Mouse (Mus musculus) megakaryocyte, embryonic 14.5 days (primary cell): ENCODE data around the gene Rps23. TPM values are rescaled to one million over a fixed set of nuclear protein-coding genes. Genes with fewer than 3 reads are reported as not detected.

Source experiments
- H3K27me3 ChIP-seq: replicated peaks from 2 replicates; pipeline ENCODE3; 2012; ENCODE audit warnings: inconsistent platforms
- H3K36me3 ChIP-seq: replicated peaks from 2 replicates; pipeline ENCODE3; 2012; ENCODE audit warnings: low read length, inconsistent platforms, mixed read lengths
- H3K4me1 ChIP-seq: 2 replicates; pipeline ENCODE4 v1.6.1; 2012; ENCODE audit warnings: inconsistent platforms
- H3K4me3 ChIP-seq: replicated peaks from 2 replicates; pipeline ENCODE3; 2012; ENCODE audit warnings: moderate library complexity, mild to moderate bottlenecking, inconsistent platforms
- H3K9me3 ChIP-seq: 2 replicates; pipeline ENCODE4 v1.6.1; 2012; ENCODE audit warnings: inconsistent platforms
- FLI1 ChIP-seq: IDR thresholded peaks from 2 replicates; pipeline ENCODE4 v1.6.1; 2012; ENCODE audit warnings: low read length, inconsistent platforms, mixed read lengths
- GATA1 ChIP-seq: IDR thresholded peaks from 3 replicates; pipeline ENCODE4 v1.6.1; 2012; ENCODE audit warnings: mixed read lengths, low read length, inconsistent platforms, borderline replicate concordance
- polyA plus RNA-seq: library from polyadenylated mRNA; stranded (reverse); fragments of >175 nt; gene quantifications from 2 replicates; pipeline ENCODE4 v1.2.3, GENCODE M21; 2012; ENCODE audit warnings: low replicate concordance; ENCODE audit not compliant: insufficient read depth

Gene Rps23
- polyA plus RNA-seq, result 299 and 3,083 TPM in 2 replicates

GRCm38 (mm10) chr13:90922751-90923612, at the start of gene Rps23:
Gene Rps23, plus strand, starts transcription at chr13:90922958.
- no peaks in the 10 kb centered on the region; the same call in 1 of the 2 replicates for H3K4me1 ChIP-seq
- H3K9me3 ChIP-seq, result no peaks in the 10 kb centered on the region
- H3K4me3 ChIP-seq, result peak within 1 kb of the TSS; percentile 96
- H3K36me3 ChIP-seq, result peaks cover 31% of the 10 kb centered on the region
- TF ChIP-seq GATA1 (no peak), FLI1 (no peak)
- no peaks in the 10 kb centered on the region for H3K27me3 ChIP-seq

DNA sequence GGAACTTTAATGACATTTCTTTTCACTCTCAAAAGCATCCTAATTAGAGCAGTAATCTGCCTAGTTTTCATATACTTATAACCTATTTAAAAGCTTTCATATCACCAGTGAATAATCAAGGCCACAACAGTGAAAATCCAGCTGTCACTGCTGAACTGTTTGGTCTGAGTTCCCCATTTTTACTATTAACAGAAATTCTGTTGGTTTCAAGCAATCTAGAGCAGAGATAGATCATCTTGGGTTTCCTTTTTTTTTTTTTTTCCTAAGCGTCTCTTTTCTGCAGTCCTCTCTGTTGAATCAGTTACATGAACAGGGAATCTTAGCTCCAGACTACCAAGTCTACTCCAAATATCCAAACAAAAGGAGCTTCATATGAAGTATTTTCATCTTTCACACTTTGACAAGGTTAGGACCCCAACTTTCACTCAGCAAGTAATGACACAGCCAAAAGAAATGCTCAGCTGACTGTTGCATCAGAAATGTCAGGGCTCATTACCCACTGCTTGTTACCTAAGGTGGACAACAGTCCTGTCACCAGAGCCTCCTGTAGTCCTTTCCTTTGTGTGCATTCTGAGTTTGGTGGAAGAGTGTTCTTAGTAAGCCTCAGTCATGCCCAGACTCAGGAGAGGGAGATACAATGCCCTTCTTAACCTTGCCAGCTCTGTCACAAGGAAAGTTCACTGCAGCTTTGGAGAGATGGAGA, 40.9 kb upstream of the Rps23 start:
- no peak overlapping the region for H3K4me3 ChIP-seq
- peaks cover 7% of the 10 kb centered on the region for H3K9me3 ChIP-seq
- H3K36me3 ChIP-seq, result no peaks in the 10 kb centered on the region
- H3K27me3 ChIP-seq, result peaks cover 3% of the 10 kb centered on the region
- no peak for TF ChIP-seq FLI1
- no peak for TF ChIP-seq GATA1
- peaks cover 15% of the 10 kb centered on the region for H3K4me1 ChIP-seq

GRCm38 (mm10) chr13:90885856-90886532, 36.8 kb upstream of the Rps23 start:
- Histone ChIP-seq H3K27me3 (peaks cover 5% of the 10 kb centered on the region), H3K36me3 (no peaks in the 10 kb centered on the region), H3K4me1 (peaks cover 15% of the 10 kb centered on the region), H3K4me3 (peak overlapping the region; percentile 88), H3K9me3 (peaks cover 7% of the 10 kb centered on the region)
- TF ChIP-seq FLI1 (no peak), GATA1 (no peak)

DNA sequence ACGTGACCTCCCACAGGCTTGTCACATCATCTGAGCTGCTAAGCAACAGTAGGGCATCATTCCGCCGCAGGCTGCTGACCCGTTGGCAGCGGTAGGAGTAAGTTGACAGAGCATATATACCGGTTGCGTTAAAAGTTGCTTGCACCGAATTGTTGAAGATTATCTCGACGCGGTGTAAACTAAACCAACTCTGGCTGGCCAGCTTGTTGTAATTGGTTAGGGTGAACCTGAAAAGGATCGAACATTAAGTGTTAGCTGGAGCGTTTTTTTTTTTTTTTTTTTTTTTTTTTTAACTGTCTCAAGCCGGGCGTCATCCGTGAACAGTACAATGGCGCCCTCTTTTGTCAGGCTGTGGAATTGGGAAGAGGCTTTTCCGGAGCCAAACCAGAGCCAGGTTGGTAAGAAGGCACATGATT, 36.2 kb upstream of the Rps23 start:
- peaks cover 7% of the 10 kb centered on the region for H3K9me3 ChIP-seq
- peaks cover 5% of the 10 kb centered on the region for H3K27me3 ChIP-seq
- TF ChIP-seq GATA1, result no peak
- no peaks in the 10 kb centered on the region for H3K36me3 ChIP-seq
- peaks cover 15% of the 10 kb centered on the region for H3K4me1 ChIP-seq
- peak overlapping the region; percentile 88 for H3K4me3 ChIP-seq

- H3K4me1 ChIP-seq, result peaks cover 14% of the 10 kb centered on the region
- no peak for TF ChIP-seq GATA1
- TF ChIP-seq FLI1, result no peak
- H3K9me3 ChIP-seq, result 0 out of 2 replicates have a peak, but pooled peaks cover 6% of the 10 kb centered on the region
Observed at GRCm38 (mm10) chr13:90890111-90890510, 32.6 kb upstream of the Rps23 start.

DNA sequence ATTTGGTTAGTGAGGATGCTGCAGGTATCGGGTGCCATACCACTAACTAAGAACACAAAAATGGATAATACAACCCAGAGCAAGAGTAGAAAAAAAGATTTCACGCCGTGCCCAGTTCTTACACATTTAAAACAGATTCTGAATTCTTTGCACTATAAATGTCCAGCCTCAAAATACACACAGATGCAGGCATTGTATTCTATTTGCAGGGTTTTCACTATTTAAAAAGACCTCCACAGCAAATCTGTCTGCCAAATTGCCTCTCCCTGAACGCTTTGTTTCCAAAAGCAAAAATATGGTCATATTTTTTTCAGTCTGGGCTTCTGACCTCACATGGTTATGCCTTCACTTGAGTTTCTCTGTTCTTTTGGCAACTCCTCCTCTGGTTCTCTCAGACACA, 27.9 kb upstream of the Rps23 start:
- H3K9me3 ChIP-seq, result peaks cover 27% of the 10 kb centered on the region
- H3K4me1 ChIP-seq, result no peaks in the 10 kb centered on the region
- H3K36me3 ChIP-seq, result no peaks in the 10 kb centered on the region
- no peak overlapping the region for H3K4me3 ChIP-seq
- no peaks in the 10 kb centered on the region for H3K27me3 ChIP-seq
- TF ChIP-seq FLI1, result no peak
- TF ChIP-seq GATA1, result no peak

More at GRCm38 (mm10) chr13:90890111-90890510, 32.6 kb upstream of the Rps23 start:
- H3K4me3 ChIP-seq, result no peak overlapping the region
- peaks cover 2% of the 10 kb centered on the region for H3K27me3 ChIP-seq
- no peaks in the 10 kb centered on the region for H3K36me3 ChIP-seq

DNA sequence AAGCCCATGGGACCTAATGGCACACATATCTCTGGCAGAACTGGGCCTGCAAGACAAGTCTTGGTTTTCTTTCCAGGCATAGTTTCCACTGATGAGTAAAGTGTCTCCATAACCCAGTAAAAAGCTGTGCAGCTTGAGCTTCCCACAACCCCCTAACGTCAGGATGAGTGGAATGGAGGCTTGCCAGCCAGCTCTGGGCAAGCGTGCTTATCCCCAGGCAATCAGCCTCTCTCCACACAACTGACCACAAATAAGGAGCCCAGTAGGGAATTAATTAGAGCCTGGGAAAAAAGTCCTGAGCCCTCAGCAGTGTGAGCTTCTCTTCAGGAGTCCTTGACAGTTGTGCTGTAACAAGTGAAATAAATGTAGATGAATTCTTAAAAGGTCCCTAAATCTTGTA, 26.7 kb upstream of the Rps23 start:
- Histone ChIP-seq H3K4me1 (no peaks in the 10 kb centered on the region), H3K9me3 (peaks cover 27% of the 10 kb centered on the region), H3K36me3 (no peaks in the 10 kb centered on the region), H3K4me3 (no peak overlapping the region), H3K27me3 (no peaks in the 10 kb centered on the region)
- TF ChIP-seq GATA1, result no peak
- no peak for TF ChIP-seq FLI1

GRCm38 (mm10) chr13:90896821-90897220, 25.9 kb upstream of the Rps23 start:
- Histone ChIP-seq H3K27me3 (no peaks in the 10 kb centered on the region), H3K9me3 (peaks cover 27% of the 10 kb centered on the region), H3K4me3 (no peak overlapping the region), H3K36me3 (no peaks in the 10 kb centered on the region), H3K4me1 (no peaks in the 10 kb centered on the region)
- TF ChIP-seq FLI1, result no peak
- TF ChIP-seq GATA1, result no peak

GRCm38 (mm10) chr13:90905176-90905575, 17.6 kb upstream of the Rps23 start, which contains the start of gene Atp6ap1l:
Gene Atp6ap1l, minus strand, starts transcription at chr13:90905355.
- TF ChIP-seq FLI1 (no peak), GATA1 (no peak)
- no peak within 1 kb of the TSS for H3K4me3 ChIP-seq

DNA sequence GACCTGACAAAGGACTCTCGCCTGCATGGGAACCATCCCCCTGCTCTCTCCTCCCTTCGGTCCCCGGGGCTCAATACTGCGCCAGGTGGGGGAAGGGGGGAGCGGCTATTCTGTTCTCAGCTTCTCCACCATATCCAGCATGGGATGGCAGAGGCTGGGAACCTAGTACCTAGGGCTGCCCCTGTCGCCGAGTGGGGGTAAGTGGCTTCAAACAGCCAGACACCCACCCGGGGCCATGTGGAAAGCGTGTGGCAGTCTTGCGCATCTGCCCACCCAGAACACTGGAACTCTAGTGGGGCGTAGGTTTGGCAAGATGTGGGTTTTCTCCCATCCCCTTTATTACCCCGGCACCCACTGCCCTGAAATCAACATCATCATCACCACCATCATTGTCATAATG, 15.4 kb upstream of the Rps23 start:
- Histone ChIP-seq H3K4me1 (no peaks in the 10 kb centered on the region), H3K9me3 (peaks cover 5% of the 10 kb centered on the region; the same call in 1 of the 2 replicates), H3K27me3 (no peaks in the 10 kb centered on the region), H3K36me3 (no peaks in the 10 kb centered on the region), H3K4me3 (no peak overlapping the region)
- TF ChIP-seq GATA1 (no peak), FLI1 (no peak)

More at GRCm38 (mm10) chr13:90905176-90905575, 17.6 kb upstream of the Rps23 start, which contains the start of gene Atp6ap1l:
- H3K27me3 ChIP-seq, result no peaks in the 10 kb centered on the region
- peaks cover 5% of the 10 kb centered on the region; the same call in 1 of the 2 replicates for H3K9me3 ChIP-seq
- H3K4me1 ChIP-seq, result no peaks in the 10 kb centered on the region
- no peaks in the 10 kb centered on the region for H3K36me3 ChIP-seq
